Mouse (Mus musculus) liver (tissue): ENCODE measurements around the gene Mrps17.

Experiments
- DNase-seq: peaks from one replicate; pipeline ENCODE4 v3.0.0-alpha.2; 2020; ENCODE audit warnings: mixed read lengths

The Mrps17 gene

DNA sequence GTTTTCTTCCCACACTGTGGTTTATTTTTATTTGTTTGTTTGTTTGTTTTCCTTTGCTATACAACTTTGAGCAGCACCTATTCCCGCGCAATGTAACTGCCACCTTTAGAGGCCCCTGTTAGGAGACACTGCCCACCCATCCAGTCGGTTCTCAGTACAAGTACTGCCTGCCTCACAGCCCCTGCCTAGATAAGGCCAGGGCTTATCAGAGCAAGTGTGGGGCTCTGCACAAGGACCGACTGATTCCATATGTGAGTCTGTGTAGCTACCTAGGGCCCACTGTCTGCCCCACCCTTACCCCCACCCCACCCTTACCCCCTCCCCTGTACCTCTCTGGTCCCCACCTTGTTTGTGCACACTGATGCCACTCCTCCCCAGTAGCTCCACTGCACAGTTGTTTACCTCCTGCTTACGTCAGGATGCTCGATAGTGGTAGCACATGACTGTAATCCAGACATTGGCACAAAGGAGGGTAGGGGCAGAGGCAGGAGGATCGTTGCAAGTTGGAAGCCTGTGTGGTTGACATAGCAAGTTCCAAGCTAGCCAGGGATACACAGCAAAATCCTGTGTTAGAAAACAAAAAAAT lies 27.7 kb downstream of the Mrps17 start:
- peak; percentile 79 for DNase-seq

DNA sequence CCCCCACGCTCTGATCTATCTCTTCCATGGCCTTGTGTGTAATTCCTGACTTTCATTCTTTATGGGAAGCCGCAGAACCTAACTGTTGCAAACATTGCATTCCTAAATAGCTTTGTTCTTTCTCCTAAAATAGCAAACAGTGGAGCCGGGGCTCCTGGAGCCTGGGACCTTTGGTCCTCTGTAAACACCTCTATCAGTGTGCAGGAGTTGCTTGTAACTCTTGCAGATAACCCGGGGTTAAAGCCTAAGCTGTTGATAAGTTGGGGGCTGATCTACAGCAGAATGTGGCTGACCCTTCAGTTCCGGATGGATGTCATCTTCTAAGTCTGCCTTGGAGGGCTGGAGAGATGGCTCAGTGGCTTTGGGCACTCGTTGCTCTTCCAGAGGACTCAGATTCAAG lies 28.8 kb downstream of the Mrps17 start:
- DNase-seq: peak; percentile 37

DNA sequence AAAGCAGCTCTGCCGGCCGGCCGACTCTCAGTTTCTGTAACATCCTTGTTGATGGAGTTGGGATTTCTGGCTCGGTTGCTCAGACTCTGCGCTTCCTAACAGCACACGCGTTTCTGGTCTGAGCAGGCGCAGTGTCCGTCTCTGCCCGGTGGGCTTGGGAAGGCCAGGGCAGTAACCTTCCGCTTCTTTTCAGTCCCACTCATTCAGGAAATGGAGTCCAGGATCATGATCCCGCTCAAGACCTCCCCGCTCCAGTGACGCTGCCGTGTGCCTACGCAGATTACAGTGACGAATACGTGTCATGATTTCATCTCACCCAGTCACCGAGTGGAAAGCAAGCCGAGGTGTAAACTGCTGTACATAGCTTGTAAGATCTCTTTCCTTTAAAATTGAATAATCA lies 41.6 kb downstream of the Mrps17 start:
- DNase-seq: no peak

- no peak for DNase-seq
Measured at GRCm38 (mm10) chr5:129759929-129760480, 44.7 kb downstream of the Mrps17 start.

DNA sequence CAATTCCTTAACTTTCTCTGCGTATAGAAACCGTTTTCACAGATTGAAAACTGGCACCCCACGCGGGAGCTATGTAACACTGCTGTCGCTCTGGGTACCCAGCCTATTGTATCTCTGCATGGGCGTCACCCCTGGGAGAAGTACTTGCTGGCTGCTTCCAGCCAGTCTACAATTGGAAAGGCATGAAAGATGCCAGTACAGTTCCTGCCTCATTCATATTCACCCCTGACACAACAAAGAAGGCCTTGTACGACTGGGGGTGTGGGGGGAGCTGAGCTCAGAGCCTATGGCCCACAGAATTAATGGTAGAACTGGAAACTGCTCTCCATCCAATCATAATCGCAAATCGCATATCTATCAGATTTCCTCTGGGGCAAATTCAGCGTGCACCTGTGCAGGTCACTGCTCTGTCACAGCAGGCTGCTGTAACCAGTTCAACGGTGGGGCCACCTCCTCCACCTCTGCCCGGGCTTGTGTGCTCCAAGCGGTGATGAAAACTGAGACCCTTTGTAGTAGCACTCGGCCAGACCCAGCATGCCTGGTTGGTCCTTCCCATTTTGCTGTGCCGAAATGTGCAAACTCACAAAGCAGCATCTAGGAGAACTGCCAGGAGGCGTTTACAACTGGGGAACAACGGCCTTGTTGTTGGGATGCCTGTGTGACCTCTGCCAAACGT lies 46.7 kb downstream of the Mrps17 start:
- no peak for DNase-seq

DNA sequence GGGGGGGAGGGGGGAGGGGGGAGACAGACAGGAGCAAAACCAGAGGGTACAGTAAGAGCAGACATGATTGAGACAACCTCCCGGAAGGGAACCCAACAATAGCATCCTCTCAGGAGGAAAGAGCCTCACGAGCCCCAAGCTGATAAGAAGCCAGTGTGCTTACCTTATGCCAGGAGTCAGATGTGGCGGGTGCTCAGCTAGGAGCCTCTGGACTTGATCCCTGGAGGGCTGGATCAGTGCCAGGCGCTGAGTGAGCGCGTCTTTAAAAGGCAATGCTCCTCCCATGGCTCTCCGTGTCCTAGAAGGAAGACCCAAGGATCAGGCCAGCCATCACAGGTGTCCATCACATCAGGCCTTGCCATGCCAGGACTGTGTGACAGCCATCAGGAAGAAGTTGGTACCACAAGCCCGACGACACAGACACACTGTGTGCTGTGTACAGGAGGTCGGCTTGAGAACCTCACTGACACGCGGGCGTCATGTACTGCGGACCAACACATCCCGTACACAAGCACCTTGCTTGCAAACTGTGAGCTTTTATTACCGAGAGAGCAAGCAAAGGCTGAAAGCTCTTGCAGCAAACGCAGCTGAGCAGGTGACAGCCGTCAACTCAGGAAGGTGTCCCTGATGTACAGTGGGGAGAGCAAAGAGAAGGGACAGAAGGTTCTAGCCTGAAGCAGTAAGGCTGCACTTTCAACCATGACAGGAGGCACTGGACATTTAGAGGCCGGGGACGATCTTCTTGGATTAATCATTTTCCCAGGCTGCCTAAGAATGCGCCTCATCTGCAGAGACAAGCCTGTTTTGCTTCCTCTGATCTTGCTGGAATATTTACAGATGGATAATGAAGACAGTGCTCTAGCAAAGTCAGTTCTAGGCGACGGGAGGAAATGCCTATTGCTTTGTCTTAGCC lies 55.4 kb downstream of the Mrps17 start:
- no peak for DNase-seq
